Mouse (Mus musculus): Measurements from ENCODE around the gene Slit3. TPM values are rescaled to one million over a fixed set of nuclear protein-coding genes. Genes with fewer than 3 reads are reported as not detected.

Slit3 gene
- polyA plus RNA-seq, 1 experiment from 2014 or later: 4.9 TPM

DNA sequence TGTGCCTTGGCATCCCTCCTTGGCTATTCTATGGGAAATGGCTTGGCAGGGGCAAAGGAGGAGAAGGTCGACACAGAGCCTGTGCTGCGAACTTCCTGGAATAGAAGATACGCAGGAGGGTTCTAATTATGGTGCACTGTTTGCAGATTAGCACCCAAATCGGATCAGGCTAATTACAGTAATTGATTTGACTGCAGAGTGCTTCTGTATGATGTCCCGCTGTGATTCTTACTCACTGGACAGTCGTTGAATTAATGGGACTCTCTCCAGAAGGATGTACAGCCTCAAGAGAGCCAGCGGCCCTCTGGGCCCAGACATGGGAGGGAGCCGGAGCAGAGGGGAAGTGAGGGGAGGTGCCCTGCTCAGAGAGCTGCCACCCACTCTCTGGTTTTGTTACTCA, 542.6 kb downstream of the Slit3 start:
- H3K4me1 ChIP-seq: peaks cover 15% of the 10 kb centered on the region
- 41% methylated on average over 8 of the region's 8 CpGs for WGBS
- H3K36me3 ChIP-seq (replicated peaks): no peaks in the 10 kb centered on the region
- no peak for DNase-seq (ENCODE audit: extremely low spot score, low spot score)
- H3K9me3 ChIP-seq: no peaks in the 10 kb centered on the region
- no peak overlapping the region for H3K27ac ChIP-seq
- no peak overlapping the region for H3K4me3 ChIP-seq
- peaks cover 93% of the 10 kb centered on the region for H3K27me3 ChIP-seq (ENCODE audit: poor library complexity, severe bottlenecking)

DNA sequence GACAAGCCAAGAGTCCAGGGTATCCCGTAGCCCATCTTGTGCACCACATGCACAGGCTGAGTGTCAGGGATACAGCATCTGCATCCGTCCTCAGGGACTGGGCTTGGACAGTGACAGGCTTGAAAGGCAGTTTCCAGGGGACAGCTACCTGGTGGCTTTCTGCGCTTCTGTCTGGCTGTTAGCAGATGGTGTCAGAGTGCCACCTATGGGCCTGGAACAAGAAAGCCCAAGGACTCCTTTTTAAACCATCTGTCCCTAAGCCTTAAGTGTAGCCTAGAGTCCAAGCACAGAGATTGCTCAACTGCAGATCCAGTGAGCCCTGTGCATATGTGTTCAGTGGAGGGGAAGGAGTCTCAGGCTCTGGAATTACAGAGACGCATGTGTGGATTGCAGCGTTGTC, 544.0 kb downstream of the Slit3 start:
- H3K27ac ChIP-seq: no peak overlapping the region
- no peaks in the 10 kb centered on the region for H3K9me3 ChIP-seq
- WGBS: 46% methylated on average over 5 of the region's 5 CpGs
- H3K4me3 ChIP-seq: no peak overlapping the region
- H3K27me3 ChIP-seq (ENCODE audit: poor library complexity, severe bottlenecking): peaks cover 98% of the 10 kb centered on the region
- peaks cover 15% of the 10 kb centered on the region for H3K4me1 ChIP-seq
- DNase-seq (ENCODE audit: extremely low spot score, low spot score): peak; percentile 54
- no peaks in the 10 kb centered on the region for H3K36me3 ChIP-seq (replicated peaks)

DNA sequence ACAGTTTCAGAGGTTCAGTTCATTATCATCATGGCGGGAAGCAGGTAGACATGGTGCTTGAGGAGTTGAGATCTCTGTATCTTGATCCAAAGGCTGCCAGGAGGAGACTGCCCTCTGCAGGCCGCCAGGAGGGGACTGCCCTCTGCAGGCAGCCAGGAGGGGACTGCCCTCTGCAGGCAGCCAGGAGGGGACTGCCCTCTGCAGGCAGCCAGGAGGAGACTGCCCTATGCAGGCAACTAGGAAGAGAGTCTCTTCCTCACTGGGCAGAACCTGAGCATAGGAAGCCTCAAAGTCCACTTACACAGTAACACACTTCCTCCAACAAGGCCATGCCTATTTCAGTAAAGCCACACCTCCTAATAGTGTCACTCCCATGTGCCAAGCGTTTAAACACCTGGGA, 546.4 kb downstream of the Slit3 start:
- no peaks in the 10 kb centered on the region for H3K9me3 ChIP-seq
- WGBS: 38% methylated on average over 3 of the region's 3 CpGs
- no peak overlapping the region for H3K4me3 ChIP-seq
- H3K36me3 ChIP-seq (replicated peaks): no peaks in the 10 kb centered on the region
- H3K27me3 ChIP-seq (ENCODE audit: poor library complexity, severe bottlenecking): peaks cover 92% of the 10 kb centered on the region
- peaks cover 15% of the 10 kb centered on the region for H3K4me1 ChIP-seq
- no peak overlapping the region for H3K27ac ChIP-seq
- DNase-seq (ENCODE audit: extremely low spot score, low spot score): no peak

DNA sequence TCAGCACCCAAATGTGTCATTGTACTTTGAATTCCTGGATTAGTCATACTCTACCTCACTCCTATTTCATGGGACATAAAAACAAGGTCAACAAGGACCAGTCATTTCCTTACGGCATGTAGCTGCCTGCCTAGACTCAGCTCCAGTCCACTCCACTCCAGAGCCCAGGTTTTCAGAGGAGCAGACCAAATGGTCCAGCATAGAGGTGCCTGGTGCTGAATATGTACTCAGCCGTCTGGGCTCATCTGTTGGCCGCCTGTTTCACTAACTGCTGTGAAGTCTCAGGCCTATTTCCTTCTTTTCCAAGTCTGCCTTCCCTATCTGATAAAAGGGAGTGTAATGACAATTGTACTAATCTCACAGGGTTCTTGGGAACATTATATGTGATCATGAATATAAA, 547.1 kb downstream of the Slit3 start:
- Histone ChIP-seq H3K4me1 (peaks cover 15% of the 10 kb centered on the region), H3K27ac (no peak overlapping the region), H3K27me3 (ENCODE audit: poor library complexity, severe bottlenecking) (peaks cover 85% of the 10 kb centered on the region), H3K36me3 (replicated peaks) (no peaks in the 10 kb centered on the region), H3K4me3 (no peak overlapping the region), H3K9me3 (no peaks in the 10 kb centered on the region)
- no peak for DNase-seq (ENCODE audit: extremely low spot score, low spot score)
- WGBS: 69% methylated on average over 3 of the region's 3 CpGs

DNA sequence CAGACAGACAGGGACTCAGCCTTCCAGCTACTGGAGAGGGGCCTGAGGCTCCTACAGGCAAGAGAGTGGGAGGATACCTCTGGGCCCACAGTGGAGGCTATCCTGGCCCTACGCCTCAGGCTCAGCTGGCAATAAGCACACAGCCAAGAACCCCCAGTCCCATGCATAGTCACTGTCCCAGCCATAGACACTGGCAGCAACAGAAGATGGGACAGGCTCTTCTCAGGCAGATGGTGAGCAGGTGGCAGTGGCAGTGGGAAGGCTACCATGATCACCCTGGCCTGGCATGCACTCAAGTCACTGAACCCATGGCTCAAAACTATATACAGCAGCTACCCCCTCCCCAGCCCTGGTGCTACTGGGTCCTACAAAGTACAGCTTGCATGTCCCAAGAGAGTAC, 547.7 kb downstream of the Slit3 start:
- Histone ChIP-seq H3K9me3 (no peaks in the 10 kb centered on the region), H3K27ac (no peak overlapping the region), H3K36me3 (replicated peaks) (no peaks in the 10 kb centered on the region), H3K4me1 (peaks cover 12% of the 10 kb centered on the region), H3K4me3 (no peak overlapping the region), H3K27me3 (ENCODE audit: poor library complexity, severe bottlenecking) (peaks cover 81% of the 10 kb centered on the region)
- WGBS: 87% methylated on average over 1 of the region's 1 CpGs
- DNase-seq (ENCODE audit: extremely low spot score, low spot score): no peak

DNA sequence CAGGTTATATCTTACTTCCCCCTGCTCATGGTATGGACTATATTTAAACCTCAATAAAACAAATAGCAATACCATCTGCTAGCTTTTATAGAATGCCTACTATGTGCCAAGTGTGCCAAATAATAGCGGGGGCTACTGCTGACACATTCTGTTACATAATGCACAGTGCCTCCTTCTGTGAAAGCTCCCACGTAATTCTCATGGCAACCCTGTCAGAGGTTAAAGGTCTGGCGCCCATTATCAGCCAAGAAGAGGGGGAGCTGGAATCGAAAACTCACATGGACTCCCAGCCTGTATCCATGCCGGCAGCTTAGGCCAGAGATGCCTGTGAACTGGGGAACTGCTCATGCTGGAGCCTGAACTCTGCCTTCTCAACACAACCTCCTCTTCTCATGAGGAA, 548.5 kb downstream of the Slit3 start:
- Histone ChIP-seq H3K4me3 (no peak overlapping the region), H3K9me3 (no peaks in the 10 kb centered on the region), H3K27me3 (ENCODE audit: poor library complexity, severe bottlenecking) (peaks cover 73% of the 10 kb centered on the region), H3K4me1 (peaks cover 4% of the 10 kb centered on the region), H3K27ac (no peak overlapping the region), H3K36me3 (replicated peaks) (no peaks in the 10 kb centered on the region)
- DNase-seq (ENCODE audit: extremely low spot score, low spot score): no peak
- 86% methylated on average over 5 of the region's 5 CpGs for WGBS

DNA sequence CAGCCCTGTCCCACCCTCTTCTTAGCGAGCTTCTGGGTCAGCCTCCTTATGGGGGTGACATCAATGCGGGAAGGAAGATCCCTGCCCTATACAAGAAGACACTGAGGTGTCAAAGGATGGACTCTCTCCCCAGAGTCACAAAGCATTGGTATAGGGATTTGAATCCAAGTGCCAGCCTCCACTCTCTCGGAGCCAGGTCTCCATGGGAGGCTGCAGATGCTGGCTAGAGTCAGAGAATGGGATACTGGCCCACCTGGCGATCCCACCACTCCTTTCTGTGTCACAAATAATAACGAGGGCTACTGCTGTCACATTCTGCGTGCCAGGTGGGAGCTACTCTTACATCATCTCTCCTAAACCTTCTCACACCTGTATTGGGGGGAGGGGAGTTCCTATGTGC, 549.2 kb downstream of the Slit3 start:
- 82% methylated on average over 6 of the region's 6 CpGs for WGBS
- H3K27me3 ChIP-seq (ENCODE audit: poor library complexity, severe bottlenecking): peaks cover 66% of the 10 kb centered on the region

DNA sequence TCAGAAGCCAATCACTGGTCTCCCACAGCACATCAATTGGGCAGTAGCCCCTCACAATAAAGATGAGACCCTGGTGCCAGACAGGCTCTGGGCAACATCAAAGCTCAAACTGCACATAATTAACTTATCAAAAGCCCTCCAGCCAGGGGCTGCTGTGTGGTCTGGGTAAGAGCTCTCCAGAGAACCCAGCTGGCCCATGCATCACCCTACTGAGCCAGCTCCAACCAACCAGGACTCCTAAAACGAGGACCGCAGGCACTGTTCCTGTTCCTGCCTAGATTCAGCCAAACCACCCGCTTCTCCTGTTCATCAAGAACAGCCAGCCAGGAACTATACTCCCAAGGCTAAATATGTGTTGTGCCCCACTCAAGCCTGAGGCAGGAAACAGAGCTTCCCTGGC, 549.7 kb downstream of the Slit3 start:
- H3K36me3 ChIP-seq (replicated peaks): no peaks in the 10 kb centered on the region
- H3K4me1 ChIP-seq: no peaks in the 10 kb centered on the region
- WGBS: 89% methylated on average over 3 of the region's 3 CpGs
- H3K9me3 ChIP-seq: no peaks in the 10 kb centered on the region
- peaks cover 61% of the 10 kb centered on the region for H3K27me3 ChIP-seq (ENCODE audit: poor library complexity, severe bottlenecking)
- no peak overlapping the region for H3K4me3 ChIP-seq
- no peak for DNase-seq (ENCODE audit: extremely low spot score, low spot score)
- H3K27ac ChIP-seq: no peak overlapping the region

More for the DNA sequence above, 549.2 kb downstream of the Slit3 start:
- H3K4me1 ChIP-seq: no peaks in the 10 kb centered on the region
- H3K36me3 ChIP-seq (replicated peaks): no peaks in the 10 kb centered on the region
- no peaks in the 10 kb centered on the region for H3K9me3 ChIP-seq
- no peak for DNase-seq (ENCODE audit: extremely low spot score, low spot score)
- no peak overlapping the region for H3K4me3 ChIP-seq
- no peak overlapping the region for H3K27ac ChIP-seq

DNA sequence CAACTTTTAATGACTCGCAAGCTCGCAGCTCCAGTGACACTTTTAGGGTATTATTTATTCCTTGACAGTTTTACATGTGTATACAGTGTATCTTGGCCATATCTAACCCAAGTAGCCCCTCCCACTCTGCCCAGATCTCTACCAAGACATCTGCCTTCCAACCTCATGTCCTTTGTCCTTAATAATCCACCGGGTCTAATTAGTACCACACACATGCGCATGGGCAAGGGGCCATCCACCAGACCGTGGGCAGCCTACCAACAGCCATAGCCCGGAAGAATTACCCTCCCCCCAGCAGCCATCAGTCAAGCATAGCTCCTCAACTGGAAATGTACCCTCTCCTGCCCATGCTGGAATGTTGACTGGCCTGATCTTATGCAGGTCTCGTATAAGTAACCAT, 552.0 kb downstream of the Slit3 start:
- Histone ChIP-seq H3K4me3 (no peak overlapping the region), H3K9me3 (no peaks in the 10 kb centered on the region), H3K27me3 (ENCODE audit: poor library complexity, severe bottlenecking) (peaks cover 43% of the 10 kb centered on the region), H3K36me3 (replicated peaks) (no peaks in the 10 kb centered on the region), H3K4me1 (no peaks in the 10 kb centered on the region), H3K27ac (no peak overlapping the region)
- no peak for DNase-seq (ENCODE audit: extremely low spot score, low spot score)
- 93% methylated on average over 7 of the region's 7 CpGs for WGBS

DNA sequence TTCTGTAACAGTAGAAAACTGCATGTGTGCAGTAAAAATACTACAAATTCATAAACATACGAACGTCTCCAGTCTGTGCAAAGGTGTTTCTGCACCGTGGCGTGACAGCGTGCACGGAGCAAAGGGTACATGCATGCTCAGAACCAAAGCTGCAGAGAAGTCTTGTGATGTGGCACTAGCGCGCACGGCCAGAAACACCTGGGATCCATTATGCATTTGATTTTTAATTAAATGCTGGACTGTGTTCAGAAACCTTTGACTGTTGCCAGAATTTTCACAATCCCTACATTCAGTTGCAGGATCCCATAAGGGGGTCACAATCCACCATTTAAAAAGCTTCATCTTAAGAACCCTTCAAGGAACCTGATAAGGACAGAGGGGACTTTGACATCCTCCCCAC, 553.2 kb downstream of the Slit3 start:
- Histone ChIP-seq H3K4me1 (no peaks in the 10 kb centered on the region), H3K4me3 (no peak overlapping the region), H3K36me3 (replicated peaks) (no peaks in the 10 kb centered on the region), H3K9me3 (no peaks in the 10 kb centered on the region), H3K27me3 (ENCODE audit: poor library complexity, severe bottlenecking) (peaks cover 36% of the 10 kb centered on the region), H3K27ac (no peak overlapping the region)
- no peak for DNase-seq (ENCODE audit: extremely low spot score, low spot score)
- WGBS: 90% methylated on average over 9 of the region's 9 CpGs

DNA sequence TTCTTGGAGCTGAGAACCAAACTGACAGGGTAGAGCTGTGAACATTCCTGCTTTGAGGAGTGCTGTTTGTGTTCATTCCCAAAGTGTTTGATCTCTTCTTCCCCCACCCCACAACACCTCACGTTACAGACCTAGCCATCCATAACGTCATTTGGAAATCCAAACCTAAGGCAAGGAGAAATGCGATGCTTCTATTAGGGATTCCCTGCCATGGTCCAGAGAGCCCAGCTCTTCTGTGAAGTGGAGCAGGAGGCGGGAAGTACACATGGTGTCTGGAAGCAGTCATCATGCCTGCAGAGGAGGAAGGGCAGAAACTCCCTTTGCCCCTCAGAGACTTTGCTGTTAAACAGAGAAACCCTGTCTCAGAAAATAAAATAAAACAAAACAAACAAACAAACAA, 555.7 kb downstream of the Slit3 start:
- Histone ChIP-seq H3K4me1 (no peaks in the 10 kb centered on the region), H3K36me3 (replicated peaks) (no peaks in the 10 kb centered on the region), H3K27ac (no peak overlapping the region), H3K4me3 (no peak overlapping the region), H3K9me3 (no peaks in the 10 kb centered on the region), H3K27me3 (ENCODE audit: poor library complexity, severe bottlenecking) (peaks cover 12% of the 10 kb centered on the region)
- DNase-seq (ENCODE audit: extremely low spot score, low spot score): no peak
- 70% methylated on average over 4 of the region's 4 CpGs for WGBS

DNA sequence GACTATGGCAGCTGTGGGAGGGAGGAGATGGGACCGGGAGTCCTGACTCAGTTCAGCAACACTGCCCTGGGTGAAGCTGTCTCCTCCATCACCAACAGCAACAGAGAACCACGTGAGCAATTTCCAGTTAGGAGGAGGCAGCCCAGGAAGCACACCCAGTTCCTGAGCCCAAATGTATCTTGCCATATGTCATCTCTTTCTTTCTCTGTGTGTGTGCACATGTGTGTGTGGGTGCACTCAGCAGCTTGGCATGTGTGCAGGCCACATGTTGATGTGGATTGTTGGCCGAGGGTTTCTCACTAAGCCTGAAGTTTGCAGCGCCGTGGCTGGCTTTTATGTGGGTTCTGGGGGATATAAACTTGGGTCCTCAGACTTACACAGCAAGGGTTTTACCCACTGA, 559.0 kb downstream of the Slit3 start:
- Histone ChIP-seq H3K36me3 (replicated peaks) (no peaks in the 10 kb centered on the region), H3K4me1 (no peaks in the 10 kb centered on the region), H3K4me3 (no peak overlapping the region), H3K27ac (no peak overlapping the region), H3K27me3 (ENCODE audit: poor library complexity, severe bottlenecking) (peaks cover 10% of the 10 kb centered on the region; the same call in 1 of the 2 replicates), H3K9me3 (no peaks in the 10 kb centered on the region)
- WGBS: 92% methylated on average over 5 of the region's 5 CpGs
- no peak for DNase-seq (ENCODE audit: extremely low spot score, low spot score)

DNA sequence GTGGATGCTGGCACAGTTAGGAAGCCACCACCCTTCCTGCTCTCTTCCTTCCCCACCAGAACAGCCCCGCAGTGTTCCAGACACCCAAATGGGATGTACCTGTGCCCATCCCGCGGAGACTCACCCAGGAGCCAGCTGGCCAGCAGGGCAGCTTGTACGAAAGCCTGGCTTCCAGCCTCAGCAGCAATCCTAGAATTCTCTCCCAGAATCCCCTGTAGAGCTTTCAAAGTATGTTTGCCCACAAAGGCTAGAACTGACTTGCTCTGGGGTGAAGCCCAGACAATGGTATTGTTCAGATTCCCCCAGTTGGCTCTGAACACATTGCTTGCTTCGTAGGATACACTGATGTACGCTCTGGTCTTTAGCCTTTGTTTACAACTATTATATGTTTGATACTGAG, 566.3 kb downstream of the Slit3 start:
- no peak overlapping the region for H3K4me3 ChIP-seq
- peaks cover 6% of the 10 kb centered on the region; the same call in 1 of the 2 replicates for H3K9me3 ChIP-seq
- H3K4me1 ChIP-seq: no peaks in the 10 kb centered on the region
- no peak overlapping the region for H3K27ac ChIP-seq
- 0 out of 2 replicates have a peak, but pooled peaks cover 5% of the 10 kb centered on the region for H3K36me3 ChIP-seq (replicated peaks)
- 90% methylated on average over 6 of the region's 6 CpGs for WGBS
- DNase-seq (ENCODE audit: extremely low spot score, low spot score): no peak
- H3K27me3 ChIP-seq (ENCODE audit: poor library complexity, severe bottlenecking): peaks cover 40% of the 10 kb centered on the region
